Mouse (Mus musculus): Measurements from ENCODE around the gene Tomm40.

Tomm40 gene

GRCm38 (mm10) chr7:19715239-19716054 lies at the start of gene Tomm40:
Gene Tomm40, minus strand, starts transcription at chr7:19715438.
- peak; percentile 99 to 100 for DNase-seq

GRCm38 (mm10) chr7:19764581-19764980 lies 49.3 kb upstream of the Tomm40 start:
- DNase-seq = no peak

GRCm38 (mm10) chr7:19763829-19764477 lies 48.7 kb upstream of the Tomm40 start:
- no peak for DNase-seq

GRCm38 (mm10) chr7:19762283-19762682 lies 47.0 kb upstream of the Tomm40 start:
- peak in 1 of 2 experiments; percentile 63 for DNase-seq

GRCm38 (mm10) chr7:19760021-19760420 lies 44.8 kb upstream of the Tomm40 start:
- DNase-seq = no peak

GRCm38 (mm10) chr7:19758623-19759022 lies 43.4 kb upstream of the Tomm40 start:
- DNase-seq = no peak

GRCm38 (mm10) chr7:19755851-19756786 lies 40.9 kb upstream of the Tomm40 start:
- peak; percentile 79 to 87 for DNase-seq

GRCm38 (mm10) chr7:19755008-19755407 lies 39.8 kb upstream of the Tomm40 start:
- DNase-seq = no peak

- DNase-seq = no peak
Observed at GRCm38 (mm10) chr7:19754065-19754464, 38.8 kb upstream of the Tomm40 start.

- peak; percentile 82 to 91 for DNase-seq
Observed at GRCm38 (mm10) chr7:19753587-19753986, 38.3 kb upstream of the Tomm40 start.

- peak in 1 of 2 experiments; percentile 50 for DNase-seq
Observed at GRCm38 (mm10) chr7:19752652-19753051, 37.4 kb upstream of the Tomm40 start.

GRCm38 (mm10) chr7:19751070-19751383 lies 35.8 kb upstream of the Tomm40 start:
- no peak for DNase-seq

GRCm38 (mm10) chr7:19750217-19751069 lies 35.2 kb upstream of the Tomm40 start, which contains the start of gene Nectin2:
Gene Nectin2, minus strand, starts transcription at chr7:19750483.
- peak; percentile 94 for DNase-seq

- DNase-seq = peak; percentile 98 to 99
Observed at GRCm38 (mm10) chr7:19749389-19750216, 34.4 kb upstream of the Tomm40 start.

GRCm38 (mm10) chr7:19748219-19749195 lies 33.3 kb upstream of the Tomm40 start:
- DNase-seq = peak in 1 of 2 experiments; percentile 59

- DNase-seq = peak; percentile 67 to 83
Observed at GRCm38 (mm10) chr7:19747420-19748218, 32.4 kb upstream of the Tomm40 start.

GRCm38 (mm10) chr7:19746426-19747201 lies 31.4 kb upstream of the Tomm40 start:
- DNase-seq = no peak

GRCm38 (mm10) chr7:19745971-19746370 lies 30.7 kb upstream of the Tomm40 start:
- DNase-seq = no peak

Measured in lung, postnatal 4 days (tissue).